Mouse (Mus musculus): Measurements from ENCODE around the gene Ccm2. TPM values are rescaled to one million over a fixed set of nuclear protein-coding genes. Genes with fewer than 3 reads are reported as not detected.
A peak's percentile ranks its signal among the peaks of the same experiment; 100 is the strongest.

Ccm2 gene
- total and polyA plus RNA-seq, 2 experiments from 2014 or later = 77.5 to 80.2 TPM

DNA sequence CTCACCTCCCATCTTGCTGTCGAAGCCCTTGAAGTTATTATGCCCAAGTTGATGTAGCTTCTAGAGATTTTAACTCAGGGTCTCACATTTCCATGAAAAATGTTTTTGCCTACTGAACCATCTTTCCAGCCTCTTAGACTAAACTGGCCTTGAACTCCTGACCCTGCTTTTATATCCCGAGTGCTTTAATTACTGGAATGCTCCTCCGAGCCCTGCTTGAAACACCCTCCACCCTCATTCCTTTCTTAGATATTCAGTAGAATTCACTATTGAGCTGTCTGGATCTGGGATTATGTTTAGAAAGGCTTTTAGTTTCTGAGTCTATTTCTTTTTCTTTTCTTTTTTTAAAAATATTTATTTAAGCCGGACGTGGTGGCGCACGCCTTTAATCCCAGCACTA, 32.7 kb downstream of the Ccm2 start:
- H3K4me1 ChIP-seq (ENCODE audit: insufficient read depth, low read length) = no peaks in the 10 kb centered on the region
- ATAC-seq (no peak), DNase-seq (ENCODE audit: low spot score) (no peak)
- no peak overlapping the region for H3K4me2 ChIP-seq (ENCODE audit: low read depth, low read length)
- no peak for TF ChIP-seq CTCF (IDR thresholded peaks at IDR 0.05; ENCODE audit: low read depth)
- no peak overlapping the region for H3K9ac ChIP-seq (replicated peaks; ENCODE audit: low read length)
- no peak overlapping the region for H3K4me3 ChIP-seq (ENCODE audit: low read length)
- no peaks in the 10 kb centered on the region for H3K36me3 ChIP-seq (ENCODE audit: insufficient read depth, low read length)
- 91% methylated on average over 7 of the region's 7 CpGs for WGBS
- H3K27ac ChIP-seq = no peak overlapping the region
- no peaks in the 10 kb centered on the region for H3K9me3 ChIP-seq (ENCODE audit: low read length)
- H3K27me3 ChIP-seq (ENCODE audit: insufficient read depth, low read length) = no peaks in the 10 kb centered on the region

GRCm38 (mm10) chr11:6580065-6580750, 33.5 kb downstream of the Ccm2 start:
- no peak overlapping the region for H3K9ac ChIP-seq (replicated peaks; ENCODE audit: low read length)
- no peak overlapping the region for H3K27ac ChIP-seq
- peaks cover 5% of the 10 kb centered on the region; the same call in 1 of the 2 replicates for H3K36me3 ChIP-seq (ENCODE audit: insufficient read depth, low read length)
- H3K4me2 ChIP-seq (ENCODE audit: low read depth, low read length) = no peak overlapping the region
- ATAC-seq = peak; percentile 30; the same call in 1 of the 2 replicates
- no peak for TF ChIP-seq CTCF (IDR thresholded peaks at IDR 0.05; ENCODE audit: low read depth)
- no peaks in the 10 kb centered on the region for H3K9me3 ChIP-seq (ENCODE audit: low read length)
- no peak for DNase-seq (ENCODE audit: low spot score)
- no peak overlapping the region for H3K4me3 ChIP-seq (ENCODE audit: low read length)
- 34% methylated on average over 4 of the region's 4 CpGs for WGBS
- H3K4me1 ChIP-seq (ENCODE audit: insufficient read depth, low read length) = no peaks in the 10 kb centered on the region
- no peaks in the 10 kb centered on the region for H3K27me3 ChIP-seq (ENCODE audit: insufficient read depth, low read length)

DNA sequence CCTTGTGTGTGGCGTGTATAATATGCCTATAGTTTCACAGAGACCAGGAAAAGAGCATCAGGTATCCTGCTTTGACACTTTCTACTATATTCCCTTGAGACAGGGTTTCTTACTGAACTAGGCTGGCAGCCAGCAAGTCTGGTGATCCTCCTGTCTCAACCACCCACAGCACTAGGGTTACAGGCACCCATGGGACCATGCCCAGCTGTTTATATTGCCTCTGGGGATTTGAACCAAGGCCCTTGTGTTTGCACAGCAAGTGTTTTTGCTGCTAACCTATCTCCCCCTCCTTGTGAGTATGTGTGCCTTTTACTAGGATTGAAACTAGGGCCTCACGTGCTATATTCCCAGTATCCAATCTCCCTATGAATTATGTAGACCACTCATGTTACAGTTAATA, 34.9 kb downstream of the Ccm2 start:
- DNase-seq (ENCODE audit: low spot score) = no peak
- Histone ChIP-seq H3K4me1 (ENCODE audit: insufficient read depth, low read length) (no peaks in the 10 kb centered on the region), H3K9ac (replicated peaks; ENCODE audit: low read length) (no peak overlapping the region), H3K27ac (no peak overlapping the region), H3K27me3 (ENCODE audit: insufficient read depth, low read length) (no peaks in the 10 kb centered on the region), H3K36me3 (ENCODE audit: insufficient read depth, low read length) (peaks cover 6% of the 10 kb centered on the region; the same call in 1 of the 2 replicates), H3K4me3 (ENCODE audit: low read length) (no peak overlapping the region), H3K9me3 (ENCODE audit: low read length) (no peaks in the 10 kb centered on the region), H3K4me2 (ENCODE audit: low read depth, low read length) (no peak overlapping the region)
- no peak for TF ChIP-seq CTCF (IDR thresholded peaks at IDR 0.05; ENCODE audit: low read depth)
- no peak for ATAC-seq
- 86% methylated on average over 2 of the region's 2 CpGs for WGBS

- DNase-seq (ENCODE audit: low spot score) = no peak
- H3K4me2 ChIP-seq (ENCODE audit: low read depth, low read length) = no peak overlapping the region
- H3K9me3 ChIP-seq (ENCODE audit: low read length) = no peaks in the 10 kb centered on the region
- H3K27me3 ChIP-seq (ENCODE audit: insufficient read depth, low read length) = no peaks in the 10 kb centered on the region
- no peak overlapping the region for H3K9ac ChIP-seq (replicated peaks; ENCODE audit: low read length)
- H3K4me1 ChIP-seq (ENCODE audit: insufficient read depth, low read length) = no peaks in the 10 kb centered on the region
- no peak for TF ChIP-seq CTCF (IDR thresholded peaks at IDR 0.05; ENCODE audit: low read depth)
- ATAC-seq = no peak
- WGBS = 92% methylated on average over 8 of the region's 8 CpGs
- H3K36me3 ChIP-seq (ENCODE audit: insufficient read depth, low read length) = peaks cover 18% of the 10 kb centered on the region; the same call in 1 of the 2 replicates
- H3K4me3 ChIP-seq (ENCODE audit: low read length) = no peak overlapping the region
- H3K27ac ChIP-seq = no peak overlapping the region
Measured at GRCm38 (mm10) chr11:6585748-6586147, 39.1 kb downstream of the Ccm2 start.

GRCm38 (mm10) chr11:6586660-6587059, 40.0 kb downstream of the Ccm2 start:
- DNase-seq (ENCODE audit: low spot score) = no peak
- no peak overlapping the region for H3K9ac ChIP-seq (replicated peaks; ENCODE audit: low read length)
- H3K27me3 ChIP-seq (ENCODE audit: insufficient read depth, low read length) = no peaks in the 10 kb centered on the region
- H3K36me3 ChIP-seq (ENCODE audit: insufficient read depth, low read length) = peaks cover 20% of the 10 kb centered on the region; the same call in 1 of the 2 replicates
- no peak for ATAC-seq
- 77% methylated on average over 3 of the region's 3 CpGs for WGBS
- no peaks in the 10 kb centered on the region for H3K9me3 ChIP-seq (ENCODE audit: low read length)
- no peaks in the 10 kb centered on the region for H3K4me1 ChIP-seq (ENCODE audit: insufficient read depth, low read length)
- H3K4me3 ChIP-seq (ENCODE audit: low read length) = no peak overlapping the region
- H3K27ac ChIP-seq = no peak overlapping the region
- no peak overlapping the region for H3K4me2 ChIP-seq (ENCODE audit: low read depth, low read length)
- peak; percentile 32; the same call in 1 of the 2 replicates for TF ChIP-seq CTCF (IDR thresholded peaks at IDR 0.05; ENCODE audit: low read depth)

DNA sequence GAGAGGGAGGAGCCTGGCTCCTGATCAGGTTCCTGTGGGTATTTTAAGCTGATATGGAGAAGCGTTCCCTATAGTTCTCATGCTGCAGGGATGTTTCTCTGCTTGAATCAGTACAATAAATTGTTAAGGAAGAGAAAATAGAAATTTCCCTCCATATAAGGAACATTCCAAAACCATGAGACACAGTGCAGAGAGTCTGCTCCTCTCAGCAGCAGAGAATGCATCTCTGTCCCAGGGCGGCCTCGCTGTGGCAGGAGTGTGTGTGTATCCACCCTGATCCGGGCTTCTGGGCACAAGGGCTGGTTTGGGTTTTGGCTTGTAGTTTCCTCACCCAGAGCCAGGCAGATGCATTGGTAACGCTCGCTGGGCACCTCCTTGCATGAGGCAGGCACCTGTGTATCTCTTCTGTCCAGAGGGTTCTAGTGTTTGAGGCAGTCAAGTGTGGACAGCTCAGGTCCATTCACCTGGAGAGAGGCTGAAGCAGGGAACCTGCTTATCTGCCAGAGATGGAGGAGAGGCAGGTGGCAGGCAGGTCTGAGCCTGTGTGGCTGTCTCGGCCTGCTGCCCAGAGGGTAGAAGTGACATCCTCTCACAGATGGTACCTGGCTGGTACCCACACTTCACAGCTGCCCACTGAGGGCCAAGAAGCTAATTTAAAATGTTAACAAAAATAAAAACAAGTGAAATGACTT, 40.7 kb downstream of the Ccm2 start:
- Histone ChIP-seq H3K4me2 (ENCODE audit: low read depth, low read length) (no peak overlapping the region), H3K9ac (replicated peaks; ENCODE audit: low read length) (no peak overlapping the region), H3K4me3 (ENCODE audit: low read length) (no peak overlapping the region), H3K36me3 (ENCODE audit: insufficient read depth, low read length) (peaks cover 25% of the 10 kb centered on the region; the same call in 1 of the 2 replicates), H3K4me1 (ENCODE audit: insufficient read depth, low read length) (no peaks in the 10 kb centered on the region), H3K27ac (peak overlapping the region; percentile 54; the same call in 1 of the 2 replicates), H3K9me3 (ENCODE audit: low read length) (no peaks in the 10 kb centered on the region), H3K27me3 (ENCODE audit: insufficient read depth, low read length) (no peaks in the 10 kb centered on the region)
- DNase-seq (ENCODE audit: low spot score) = no peak
- 88% methylated on average over 7 of the region's 7 CpGs for WGBS
- peak; percentile 31; the same call in 1 of the 2 replicates for ATAC-seq
- TF ChIP-seq CTCF (IDR thresholded peaks at IDR 0.05; ENCODE audit: low read depth) = no peak
